Mouse (Mus musculus) megakaryocyte, adult 5-6 weeks (primary cell): ENCODE data around the gene Gtf2a1l. TPM values are rescaled to one million over a fixed set of nuclear protein-coding genes. Genes with fewer than 3 reads are reported as not detected.

Source experiments
- ATAC-seq: 2 replicates; pipeline ENCODE4 v1.8.0; 2016; ENCODE audit warnings: mild to moderate bottlenecking, inconsistent platforms; ENCODE audit not compliant: poor library complexity, severe bottlenecking
- total RNA-seq, 2 experiments: library from RNA; stranded (forward) in 1 of 2; stranded (reverse) in 1 of 2; fragments of 153-499, 151-499 nt in 1 of 2; fragments of 221-1000, 200-1000 nt in 1 of 2; gene quantifications; 2 replicates each; pipeline versions ENCODE4 v1.2.3 to v1.2.4; 2015 to 2017

Gtf2a1l gene
- total RNA-seq, 2 experiments from 2014 or later: not detected

DNA sequence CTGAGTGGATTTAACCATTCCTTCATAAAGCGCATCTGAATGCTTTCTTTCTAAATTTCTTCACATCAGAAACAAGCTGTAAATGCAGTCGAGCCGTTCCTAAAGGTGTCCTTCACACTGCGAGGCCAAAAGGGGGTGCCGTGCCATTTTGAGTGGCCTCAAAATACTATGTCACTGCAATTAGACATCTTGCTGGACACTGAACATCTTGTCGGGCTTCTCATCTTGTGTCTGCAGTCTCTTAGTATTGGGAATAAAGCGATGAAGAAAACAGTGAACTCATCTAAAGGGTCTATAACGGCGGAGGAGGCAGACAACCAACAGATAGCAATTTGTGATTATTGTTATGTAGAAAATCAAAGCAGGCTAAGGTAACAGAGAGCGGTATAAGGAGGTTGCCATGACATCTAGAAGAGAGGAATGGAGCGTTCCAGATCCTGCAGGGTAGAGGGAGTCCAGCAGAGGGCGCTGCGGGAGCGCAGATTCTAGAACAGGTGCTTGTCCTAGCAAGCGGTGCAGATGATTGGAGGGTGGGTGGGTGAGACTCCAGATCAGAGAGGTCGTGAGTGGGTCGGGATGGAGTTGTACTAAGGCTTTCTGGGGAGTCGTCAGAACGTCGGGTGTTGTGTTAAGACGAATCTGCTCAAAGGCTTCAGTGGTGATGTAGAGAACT, 15.6 kb upstream of the Gtf2a1l start:
- peak; percentile 87 for ATAC-seq

DNA sequence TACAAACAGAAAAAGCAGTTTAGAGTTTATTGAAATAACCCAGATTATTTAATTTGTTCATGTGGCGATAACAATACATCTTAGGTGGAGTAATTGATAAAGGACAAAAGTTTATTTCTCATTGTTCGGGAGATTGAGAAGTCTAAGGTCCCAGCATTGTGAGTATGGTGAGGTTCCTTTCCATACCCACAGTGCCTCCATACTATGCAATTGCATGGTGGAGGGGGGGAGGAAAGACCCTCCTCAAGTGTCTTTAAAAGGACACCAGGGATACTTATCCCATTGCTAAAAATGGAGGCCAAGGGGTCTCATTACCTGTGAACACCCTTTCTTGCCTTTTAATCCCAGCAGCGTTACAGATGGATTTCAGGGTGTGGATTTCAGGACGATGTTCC, 15.1 kb upstream of the Gtf2a1l start:
- no peak for ATAC-seq

DNA sequence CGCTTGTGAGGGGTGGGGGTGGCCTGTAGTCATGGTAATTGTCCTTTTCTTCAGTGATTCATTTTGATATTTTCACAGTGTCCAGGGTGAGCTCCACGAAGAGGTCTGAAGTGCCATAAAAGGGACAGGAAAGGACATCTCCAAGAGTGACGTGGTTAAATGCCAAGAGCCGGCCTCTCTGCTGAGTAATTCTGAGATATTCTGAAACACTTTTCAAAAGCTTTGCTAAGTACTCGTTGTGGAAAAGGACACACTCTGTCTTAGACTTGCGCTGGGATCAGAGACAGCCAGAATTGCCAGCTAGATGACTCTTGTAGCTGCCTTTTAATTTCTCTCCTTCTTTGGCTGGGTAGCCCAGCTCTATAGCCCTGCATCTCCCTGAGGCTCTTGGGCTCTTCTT, 9.9 kb upstream of the Gtf2a1l start:
- no peak for ATAC-seq

DNA sequence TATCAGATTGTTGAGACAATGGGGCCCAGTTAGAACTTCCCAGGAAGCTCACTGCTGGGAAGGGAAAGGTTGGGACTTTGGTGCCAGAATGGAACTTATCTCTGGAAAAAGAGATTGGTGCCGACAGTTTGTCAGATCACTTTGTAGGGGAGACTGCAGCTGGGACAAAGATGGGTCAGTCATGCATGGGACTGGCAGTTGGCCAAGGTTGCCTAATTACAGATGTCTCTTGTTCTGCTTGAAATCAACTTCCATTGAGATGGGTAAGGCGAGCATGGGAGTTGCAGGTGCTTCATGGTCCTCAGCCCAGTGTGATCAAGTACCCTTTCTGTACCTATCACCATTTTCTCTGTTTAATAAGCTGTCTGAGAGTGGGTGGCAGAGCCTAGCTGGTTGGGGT, 2.4 kb upstream of the Gtf2a1l start:
- no peak for ATAC-seq

DNA sequence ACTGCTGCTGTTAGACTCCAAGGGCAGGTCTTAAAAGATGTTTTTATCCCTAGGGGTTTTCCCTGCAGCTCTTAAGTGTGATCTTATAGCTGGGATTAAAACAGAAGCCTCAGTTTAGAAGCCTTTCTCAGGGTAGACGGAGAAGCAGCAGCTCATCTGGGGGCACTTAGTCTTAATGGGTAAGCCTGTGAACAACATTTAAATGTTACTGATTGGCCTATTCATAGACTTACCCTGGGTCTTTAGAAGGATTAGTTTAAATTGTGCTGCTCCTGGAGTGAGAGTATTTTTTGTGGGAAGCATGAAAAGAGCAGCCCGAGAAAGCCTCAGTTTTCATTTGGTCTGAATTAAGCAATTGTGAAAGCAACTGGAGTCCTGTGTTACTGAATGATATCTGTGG, 1.5 kb downstream of the Gtf2a1l start:
- ATAC-seq: no peak

DNA sequence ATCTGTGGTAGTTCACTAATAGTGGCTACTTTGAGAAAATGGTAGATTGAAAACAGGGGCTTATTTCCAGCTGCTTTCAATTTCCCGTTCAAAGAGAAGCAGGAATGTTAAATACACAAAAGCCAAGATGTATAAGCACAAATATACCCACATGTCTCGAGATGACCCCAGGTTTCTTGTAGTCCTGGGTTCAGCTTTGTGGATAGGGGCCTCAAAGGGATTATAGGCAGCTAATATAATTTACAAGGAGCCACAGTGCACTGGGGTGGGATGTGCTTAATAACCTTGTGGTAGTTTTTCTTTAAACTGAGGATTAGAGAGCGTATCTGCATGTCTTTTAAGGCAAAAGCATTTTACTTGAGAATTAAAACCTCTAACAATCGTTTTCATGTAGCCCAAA, 2.3 kb downstream of the Gtf2a1l start:
- ATAC-seq: no peak

DNA sequence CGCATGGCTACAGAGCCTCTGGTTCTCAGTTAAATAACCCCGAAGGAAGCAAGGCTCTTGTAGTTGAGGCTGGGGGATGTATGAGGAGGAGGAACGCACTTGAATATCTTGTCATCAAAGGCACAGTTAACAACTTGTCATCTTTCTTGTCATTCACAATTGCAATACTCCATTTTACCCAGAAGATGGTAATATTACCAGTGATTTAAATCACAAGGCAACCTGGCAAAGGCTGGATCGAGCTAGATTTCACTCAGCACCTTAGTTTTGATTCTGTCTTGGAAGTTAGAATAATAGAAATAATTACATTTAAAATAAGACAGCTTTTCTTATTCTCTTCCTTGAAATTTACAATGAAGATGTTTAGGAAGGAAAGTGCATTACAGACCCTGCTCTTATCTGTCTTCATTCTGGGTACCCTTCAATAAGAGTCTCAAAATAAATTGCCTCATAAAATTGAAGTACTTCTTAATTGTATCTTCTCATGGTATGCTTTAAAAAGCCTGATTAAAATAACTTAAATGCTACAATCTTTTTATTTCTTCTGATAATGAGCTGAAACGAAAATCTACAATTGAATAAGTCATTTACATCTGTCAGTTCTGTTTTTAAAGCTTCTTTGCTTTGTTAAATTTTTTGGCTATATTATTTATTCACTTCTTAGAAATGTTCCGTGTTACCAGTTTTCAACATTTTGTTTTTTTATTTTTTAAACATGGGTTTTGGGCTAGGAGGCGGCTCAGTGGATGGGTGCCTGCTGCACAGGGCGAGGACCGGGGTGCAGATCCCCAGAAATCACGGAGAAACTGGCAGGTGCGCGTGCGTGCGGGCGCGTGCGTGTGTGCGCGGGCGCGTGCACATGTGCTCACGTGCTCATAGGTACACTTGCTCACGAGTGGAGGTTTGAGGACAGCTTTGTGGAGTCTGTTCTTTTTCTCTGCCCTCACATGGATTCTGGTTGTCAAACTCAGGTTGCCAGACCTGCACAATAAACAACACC, 7.2 kb downstream of the Gtf2a1l start:
- ATAC-seq: no peak

DNA sequence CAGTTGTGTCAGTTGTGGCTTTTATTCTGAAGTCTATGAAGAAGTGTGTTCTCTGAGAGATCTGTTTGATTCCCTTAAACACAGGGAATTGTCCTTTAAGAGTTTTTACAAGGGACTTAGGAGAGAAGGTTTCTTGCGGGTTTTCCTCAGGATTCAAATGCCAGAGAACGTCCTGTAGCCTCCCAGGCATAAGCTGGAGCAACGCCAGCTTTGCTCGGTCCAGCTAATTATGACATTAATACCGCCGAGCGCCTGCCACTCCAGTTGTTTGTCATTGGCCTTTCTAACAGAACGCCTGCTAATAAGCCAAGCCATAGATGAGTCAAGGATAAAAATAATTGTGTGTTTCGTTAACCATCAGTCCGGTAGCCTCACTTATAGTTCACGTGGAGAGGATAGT, 19.8 kb downstream of the Gtf2a1l start:
- no peak for ATAC-seq

DNA sequence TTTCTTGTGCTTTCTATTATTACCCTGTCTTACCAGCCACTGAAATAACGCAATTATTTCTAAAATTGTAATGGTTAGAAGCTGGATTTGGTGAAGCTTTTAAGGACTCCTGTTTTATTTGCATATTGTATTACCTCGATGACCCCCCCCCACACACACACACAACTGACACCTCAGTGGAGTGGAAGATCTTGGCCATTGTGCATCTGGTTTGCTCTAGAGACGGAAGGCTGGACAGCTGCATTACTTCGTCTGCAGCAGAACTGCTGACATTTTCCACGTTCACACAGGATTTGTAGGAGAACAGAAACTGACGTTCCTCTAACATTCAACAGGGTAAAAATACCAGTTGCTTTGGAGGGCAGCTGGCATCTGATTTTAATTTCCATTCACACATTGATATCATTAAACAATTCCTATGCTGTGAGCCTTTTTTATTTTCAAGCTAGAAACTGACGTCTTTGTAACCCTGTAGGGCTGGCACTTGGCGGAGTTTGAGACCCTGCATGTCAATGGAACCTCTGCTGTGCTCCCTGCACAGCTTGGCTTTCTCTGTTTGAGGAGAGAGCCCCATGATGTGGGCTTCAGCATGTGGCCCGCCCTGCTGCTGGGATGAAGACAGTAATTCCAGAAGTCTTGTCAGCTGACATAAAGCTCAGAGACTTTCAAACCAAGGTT, 28.3 kb downstream of the Gtf2a1l start:
- ATAC-seq: no peak

DNA sequence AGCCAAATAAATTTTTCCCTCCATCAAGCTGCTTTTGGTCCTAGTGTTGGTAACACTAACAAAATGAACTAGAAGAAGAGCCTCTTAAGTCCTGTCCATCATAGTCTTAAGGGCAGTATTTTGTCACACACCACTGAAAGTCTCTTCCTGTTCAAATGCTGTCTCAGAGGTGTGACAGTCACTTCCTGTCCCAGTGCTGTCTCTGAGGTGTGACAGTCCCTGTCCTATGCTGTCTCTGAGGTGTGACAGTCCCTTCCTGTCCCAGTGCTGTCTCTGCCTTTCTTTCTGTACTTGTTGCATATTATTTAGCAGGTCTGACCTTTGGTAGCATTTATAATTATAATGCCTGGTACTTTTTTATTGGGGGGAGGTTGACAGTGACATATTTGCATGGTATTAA, 32.4 kb downstream of the Gtf2a1l start:
- peak; percentile 91 for ATAC-seq

DNA sequence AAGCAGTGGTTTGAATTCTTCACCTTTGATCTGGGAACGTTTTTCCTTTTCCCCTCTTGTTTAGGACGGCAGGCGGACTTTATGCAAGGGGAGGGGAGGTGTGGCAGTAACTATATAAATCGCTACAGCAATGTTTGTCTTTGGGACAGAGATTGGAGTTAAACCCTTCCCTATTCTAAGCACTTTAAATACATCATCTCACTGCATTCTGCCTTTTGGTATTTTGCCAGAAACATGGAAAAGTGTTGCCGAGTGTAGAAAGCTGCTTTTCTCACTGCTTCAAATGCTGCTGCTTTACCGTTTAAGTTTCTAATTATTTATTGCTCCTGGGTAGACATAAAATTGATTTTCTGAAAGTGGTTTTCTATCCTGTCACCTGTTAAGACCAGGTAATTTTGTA, 33.9 kb downstream of the Gtf2a1l start:
- no peak for ATAC-seq

DNA sequence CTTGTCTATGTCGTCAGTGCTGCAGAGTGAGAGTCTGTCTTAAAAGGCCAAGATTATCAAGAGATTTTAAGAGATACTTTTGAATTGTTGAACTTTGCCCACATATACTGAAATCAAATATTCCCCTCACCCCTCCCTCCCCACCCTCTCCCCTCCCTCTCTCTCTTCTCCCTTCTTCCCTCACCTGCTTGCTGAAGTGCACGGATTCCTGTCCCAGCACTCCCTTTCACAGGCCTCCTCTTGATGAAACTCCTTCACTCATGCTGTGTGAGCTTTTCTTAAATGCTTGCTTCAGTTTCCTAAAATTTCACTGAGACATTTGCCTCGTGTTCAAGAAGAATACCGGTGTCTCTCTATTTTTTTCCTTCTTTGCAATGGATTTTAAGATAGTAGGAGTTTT, 34.7 kb downstream of the Gtf2a1l start:
- ATAC-seq: no peak

DNA sequence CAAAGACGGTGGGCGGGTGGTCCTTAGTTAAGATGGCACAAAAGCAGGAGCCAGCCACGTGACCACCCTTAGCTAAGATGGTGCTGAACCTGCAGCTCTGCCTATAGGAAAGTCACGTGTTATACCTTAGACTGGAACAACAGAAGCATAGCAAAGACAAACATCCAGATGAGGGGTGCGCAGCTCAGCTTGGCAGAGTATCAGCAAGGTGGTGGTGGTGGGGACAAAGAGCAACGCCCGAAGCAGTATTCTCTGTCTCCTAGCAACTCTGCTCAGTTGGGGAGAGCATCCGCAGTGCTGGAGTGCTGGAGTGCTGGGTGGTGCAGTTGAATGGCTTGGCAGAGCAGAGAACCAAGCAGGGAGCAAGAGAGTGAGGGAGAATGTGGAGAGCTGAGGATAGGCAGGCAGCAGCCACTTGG, 37.8 kb downstream of the Gtf2a1l start:
- ATAC-seq: no peak

DNA sequence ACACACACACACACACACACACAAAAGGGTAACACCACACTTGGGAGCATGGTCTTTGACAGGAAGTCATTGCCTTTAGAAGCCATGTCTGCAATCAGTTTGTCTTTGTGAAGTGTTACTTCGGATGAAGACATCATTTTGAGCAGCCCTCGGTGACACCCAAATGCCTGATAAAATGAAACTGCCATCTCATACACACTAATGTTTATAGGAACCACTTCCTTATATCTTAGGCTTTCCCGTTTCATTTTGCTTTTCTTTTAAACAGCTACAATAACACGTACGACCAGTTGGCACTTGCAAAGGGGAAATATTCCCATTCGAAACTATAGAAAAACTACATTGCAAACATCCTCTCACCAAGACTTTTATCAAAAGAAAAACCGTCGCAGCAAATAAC, 81.2 kb downstream of the Gtf2a1l start:
- peak; percentile 64 for ATAC-seq

DNA sequence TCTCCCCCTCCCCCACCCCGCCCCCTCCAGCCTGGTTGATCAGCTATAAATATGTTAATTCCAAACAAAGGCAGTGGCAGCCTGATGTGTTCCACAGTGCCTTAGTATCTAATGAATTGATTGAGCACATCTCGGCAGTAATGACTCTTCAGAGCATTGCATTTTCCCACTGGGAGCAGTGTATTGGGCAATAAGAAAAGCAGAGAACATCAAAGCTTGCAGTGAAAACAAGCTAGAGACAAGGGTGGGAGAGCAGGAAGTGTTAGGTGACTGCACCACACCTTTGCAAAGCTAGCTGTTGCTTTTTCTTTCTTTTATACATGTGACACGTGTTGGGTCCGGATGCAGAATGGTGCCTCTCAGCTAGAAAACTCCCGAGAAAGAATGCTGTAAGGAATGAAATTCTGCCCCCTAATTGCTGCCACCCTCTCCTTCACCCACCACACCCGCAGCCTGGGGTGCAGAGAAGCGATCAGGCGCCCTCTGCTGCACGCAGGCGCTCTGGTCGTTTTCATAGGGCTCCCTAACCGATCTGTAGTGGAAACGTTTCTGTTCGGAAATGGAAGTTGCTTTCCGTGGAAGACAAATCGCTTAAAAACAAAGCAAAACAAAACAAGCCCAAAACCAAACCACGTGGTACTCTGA, 84.5 kb downstream of the Gtf2a1l start:
- ATAC-seq: peak; percentile 66

DNA sequence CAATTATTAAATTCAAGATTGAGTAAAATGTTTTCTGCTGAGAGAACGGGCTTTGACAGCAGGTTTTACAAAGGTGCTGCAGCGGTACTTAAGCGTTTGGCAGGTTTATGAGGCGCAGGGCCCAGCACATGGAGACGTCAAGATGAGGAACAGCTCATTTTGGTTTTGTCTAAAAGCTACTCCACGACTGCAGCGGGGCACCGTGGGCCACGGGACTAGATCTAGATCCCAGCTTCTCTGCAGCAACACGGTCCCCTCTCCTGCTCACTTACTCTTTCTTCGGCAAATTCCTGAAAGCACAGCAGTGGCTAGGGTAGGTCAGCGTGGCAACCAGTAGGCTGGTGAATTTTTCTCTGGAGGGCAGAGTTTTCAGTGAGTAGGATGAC, 85.0 kb downstream of the Gtf2a1l start:
- no peak for ATAC-seq

DNA sequence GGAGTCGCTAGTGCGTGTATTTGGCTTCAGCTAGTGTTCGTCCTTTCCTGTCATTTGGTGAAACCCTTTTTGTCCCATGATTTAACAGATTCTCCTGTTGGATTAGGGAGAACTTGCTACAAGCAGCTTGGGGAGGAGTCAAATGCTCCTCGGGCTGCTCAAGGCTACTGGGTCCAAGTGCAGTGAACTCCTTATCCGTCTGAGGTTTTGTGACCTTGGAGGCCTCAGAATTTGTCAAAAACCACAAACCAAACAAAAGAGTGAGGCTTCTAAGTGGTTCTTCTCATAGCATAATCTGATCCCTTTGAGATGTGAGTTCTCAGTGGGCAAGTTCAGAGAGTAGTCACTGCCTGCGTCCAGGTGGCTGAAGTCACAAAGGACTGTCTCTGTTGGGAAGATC, 87.3 kb downstream of the Gtf2a1l start:
- no peak for ATAC-seq

DNA sequence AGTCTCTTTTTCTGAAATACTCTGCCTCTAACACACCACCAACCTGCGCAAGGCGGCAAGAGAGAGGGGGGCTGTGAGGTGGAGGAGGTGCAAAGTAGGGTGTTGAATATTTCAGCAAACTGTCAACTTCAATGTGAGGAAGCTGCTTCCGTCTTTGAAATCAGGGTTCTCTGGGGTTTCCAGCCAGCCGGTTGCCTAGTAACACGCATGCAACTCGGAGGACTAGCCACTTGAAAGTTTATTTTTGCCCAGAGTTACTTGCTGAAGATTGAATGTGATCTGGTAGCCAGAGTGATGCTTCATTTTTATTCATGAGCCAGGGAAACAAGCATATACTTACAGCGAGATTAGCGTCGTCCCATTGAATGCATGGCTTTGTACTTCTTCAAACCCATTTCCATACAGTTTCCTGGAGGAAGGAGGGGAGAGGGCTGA, 89.6 kb downstream of the Gtf2a1l start:
- peak; percentile 34 for ATAC-seq

DNA sequence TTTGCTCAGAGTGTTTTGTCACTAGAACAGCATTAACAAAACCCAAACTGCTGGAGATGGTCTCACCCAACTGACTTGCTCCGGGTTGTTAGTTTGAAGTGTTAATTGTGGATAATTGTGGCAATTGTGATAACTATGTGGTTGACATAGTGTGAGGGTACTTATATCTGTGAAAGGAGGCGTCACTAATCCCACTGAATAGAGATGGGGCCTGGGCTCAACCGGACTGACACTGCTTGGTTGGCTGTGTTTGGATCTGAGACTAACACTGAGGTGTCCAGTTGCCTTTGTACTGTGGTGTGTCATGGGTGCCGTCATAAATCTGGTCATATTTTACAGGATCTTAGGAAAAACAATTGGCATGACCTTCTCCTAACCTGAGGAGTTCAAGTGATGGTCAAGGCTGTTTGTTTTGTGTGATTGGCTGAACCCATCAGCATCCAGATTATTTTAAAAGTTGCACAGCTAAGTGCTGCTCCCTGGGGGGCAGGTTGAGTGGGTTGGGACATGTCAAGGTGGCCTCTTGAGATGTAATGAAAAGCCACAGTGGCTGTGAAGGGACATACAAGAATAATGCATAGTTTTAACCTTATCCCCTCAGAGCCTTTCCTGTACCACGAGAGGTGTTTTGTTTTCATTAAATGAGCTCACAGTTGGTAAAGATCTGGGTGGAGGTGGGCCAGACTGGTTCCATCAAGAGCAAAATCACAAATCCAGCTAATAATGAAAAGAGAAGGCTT, 95.1 kb downstream of the Gtf2a1l start:
- ATAC-seq: no peak

DNA sequence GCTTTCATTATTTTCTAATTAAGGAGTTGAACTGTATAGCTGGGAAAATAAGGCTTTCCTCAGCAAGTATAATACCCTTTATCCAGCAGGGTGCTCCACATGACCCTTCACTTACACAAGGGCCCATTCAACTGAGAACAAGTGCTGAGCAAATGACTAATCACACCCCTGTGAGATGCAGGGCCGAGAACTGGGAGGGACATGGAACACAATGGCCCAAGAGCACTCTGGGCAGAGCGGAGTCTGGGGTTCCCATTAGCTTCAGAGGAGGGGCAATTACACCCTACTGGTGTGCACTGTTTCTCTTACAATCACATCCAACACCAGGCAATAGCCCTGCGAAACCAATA, 95.7 kb downstream of the Gtf2a1l start:
- ATAC-seq: no peak
